Mouse (Mus musculus): ENCODE measurements around the gene Apold1. TPM values are rescaled to one million over a fixed set of nuclear protein-coding genes. Genes with fewer than 3 reads are reported as not detected.

Apold1 gene
- under 1 TPM; 0.62 to 0.72 TPM for total RNA-seq (2023)

GRCm38 (mm10) chr6:134981231-134982062 lies at the start of gene Apold1:
TSS of gene Apold1 (plus strand) at chr6:134981718.

GRCm38 (mm10) chr6:135011048-135011733 lies 29.7 kb downstream of the Apold1 start, which contains the start of gene Ddx47:
TSS of gene Ddx47 (plus strand) at chr6:135011612.

Other genes with a start within 250 kb of the Apold1 start
- 1 to 10 TPM; 2.3 to 3.1 TPM for gene Dusp16, start 189.1 kb upstream of the Apold1 start, total RNA-seq (2023)
- 1 to 10 TPM; 7.6 to 8.5 TPM for gene Crebl2, start 151.6 kb upstream of the Apold1 start, total RNA-seq (2023)
- 1 to 10 TPM; 5.4 to 6.9 TPM for gene Gpr19, start 83.1 kb upstream of the Apold1 start, total RNA-seq (2023)
- gene Cdkn1b, start 61.3 kb upstream of the Apold1 start, total RNA-seq (2023): 10 to 100 TPM; 80.4 to 91.7 TPM
- 10 to 100 TPM; 51.0 to 55.2 TPM for gene Ddx47, start 29.9 kb downstream of the Apold1 start, total RNA-seq (2023)
- gene Gprc5a, start 83.9 kb downstream of the Apold1 start, total RNA-seq (2023): under 1 TPM in 1 of 2 experiments, not detected in 1; 0.22 TPM
- gene Gprc5d, start 136.6 kb downstream of the Apold1 start, total RNA-seq (2023): under 1 TPM in 1 of 2 experiments, not detected in 1; 0.26 TPM
- gene Fam234b, start 216.3 kb downstream of the Apold1 start, total RNA-seq (2023): 10 to 100 TPM in 1 of 2 experiments, 1 to 10 TPM in 1; 9.3 to 11.3 TPM
- gene Hebp1, start 216.3 kb downstream of the Apold1 start, total RNA-seq (2023): 10 to 100 TPM; 28.8 to 38.5 TPM